Mouse (Mus musculus) ES-Bruce4 (cell line): ENCODE results near the gene Lpp.

Experiments
- CTCF ChIP-seq: IDR thresholded peaks from one replicate; pipeline ENCODE4 v1.8.1; 2011; ENCODE audit warnings: low read depth, low read length
- EP300 ChIP-seq: IDR thresholded peaks from 2 replicates; pipeline ENCODE4 v1.6.1; 2011; ENCODE audit warnings: low read depth, low read length; ENCODE audit not compliant: insufficient read depth
- POLR2A ChIP-seq: IDR thresholded peaks from one replicate; pipeline ENCODE4 v1.8.1; 2011; ENCODE audit warnings: low read length; ENCODE audit not compliant: insufficient read depth

DNA sequence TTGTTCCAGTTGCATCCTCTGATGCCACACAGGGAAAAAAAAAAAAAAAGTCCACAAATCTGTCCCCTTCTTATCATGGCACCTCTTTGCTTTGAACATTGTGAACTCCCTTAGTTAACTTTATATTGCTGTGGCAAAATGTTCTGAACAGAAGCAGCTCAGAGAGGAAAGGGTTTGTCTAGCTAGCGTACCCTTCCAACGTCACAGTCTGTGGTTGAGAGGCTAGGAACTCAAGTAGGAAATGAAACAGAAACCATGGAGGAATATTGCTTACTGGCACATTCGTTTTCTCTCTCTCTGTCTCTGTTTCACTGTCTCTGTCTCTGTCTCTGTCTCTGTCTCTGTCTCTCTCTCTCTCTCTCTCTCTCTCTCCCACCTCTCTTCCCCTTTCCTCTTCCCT lies 631.3 kb downstream of the Lpp start:
- TF ChIP-seq CTCF (no peak), EP300 (no peak), POLR2A (no peak)
